Mouse (Mus musculus) heart, embryonic 10.5 days (tissue): ENCODE data around the gene Mctp1. TPM values are rescaled to one million over a fixed set of nuclear protein-coding genes. Genes with fewer than 3 reads are reported as not detected.

Experiments used
- DNase-seq: peaks from one replicate; pipeline ENCODE4 v3.0.0-alpha.2; 2017; ENCODE audit warnings: low spot score
- H3K27ac ChIP-seq: fragments of 300-500 bp; sonication (generic); 2 replicates; pipeline ENCODE4 v1.5.1; 2016; ENCODE audit warnings: mild to moderate bottlenecking
- H3K27me3 ChIP-seq: fragments of 300-500 bp; sonication (generic); 2 replicates; pipeline ENCODE4 v1.6.1; 2016; ENCODE audit warnings: mild to moderate bottlenecking; ENCODE audit not compliant: poor library complexity, insufficient read depth, severe bottlenecking
- H3K36me3 ChIP-seq: fragments of 300-500 bp; sonication (generic); 2 replicates; pipeline ENCODE4 v1.6.1; 2016; ENCODE audit warnings: mild to moderate bottlenecking, moderate library complexity
- H3K4me1 ChIP-seq: fragments of 300-500 bp; sonication (generic); 2 replicates; pipeline ENCODE4 v1.6.1; 2016; ENCODE audit warnings: mild to moderate bottlenecking
- H3K4me3 ChIP-seq: fragments of 300-500 bp; sonication (generic); 2 replicates; pipeline ENCODE4 v1.5.1; 2016; ENCODE audit warnings: mild to moderate bottlenecking, moderate library complexity
- H3K9me3 ChIP-seq: fragments of 300-500 bp; sonication (generic); 2 replicates; pipeline ENCODE4 v1.6.1; 2016; ENCODE audit warnings: mild to moderate bottlenecking, moderate library complexity
- WGBS: fragments of 180-500 bp; shearing (Covaris S2); methylation state at CpG from one replicate; pipeline ENCODE4 v1.1.7; 2016; 5-methylcytosine and 5-hydroxymethylcytosine counted together
- polyA plus RNA-seq: library from polyadenylated mRNA; unstranded; fragments of >200 nt; fragmentation: Nextera tagmentation; extraction: Ambion mirVana; gene quantifications from 2 replicates; pipeline ENCODE4 v1.2.1, GENCODE M21; 2016

Gene Mctp1
- polyA plus RNA-seq, 1 experiment from 2014 or later = 0.55 TPM

DNA sequence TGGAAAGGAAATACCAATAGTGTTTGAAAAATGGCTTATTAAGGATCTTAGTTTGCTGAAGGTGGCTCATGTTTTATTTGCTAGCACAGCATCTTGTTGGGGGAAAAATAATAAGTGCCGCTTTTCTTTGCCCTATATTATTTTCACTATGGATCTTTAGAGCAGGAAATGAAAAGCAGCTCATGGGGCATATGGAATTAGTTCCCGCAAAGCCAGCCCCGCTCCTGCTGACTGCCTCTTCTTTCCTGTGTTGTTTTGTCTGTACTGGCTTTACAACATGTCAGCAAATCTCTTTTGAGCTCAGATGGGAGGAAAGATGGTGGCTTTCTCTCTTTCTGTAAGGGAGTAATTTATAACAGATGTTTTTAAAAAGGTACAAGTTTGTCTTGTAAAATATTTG is 618.3 kb downstream of the Mctp1 start:
- no peaks in the 10 kb centered on the region for H3K27me3 ChIP-seq
- H3K36me3 ChIP-seq = no peaks in the 10 kb centered on the region
- 77% methylated on average over 3 of the region's 3 CpGs for WGBS
- H3K4me3 ChIP-seq = no peak overlapping the region
- no peak overlapping the region for H3K27ac ChIP-seq
- DNase-seq = no peak
- H3K9me3 ChIP-seq = no peaks in the 10 kb centered on the region
- H3K4me1 ChIP-seq = no peaks in the 10 kb centered on the region

DNA sequence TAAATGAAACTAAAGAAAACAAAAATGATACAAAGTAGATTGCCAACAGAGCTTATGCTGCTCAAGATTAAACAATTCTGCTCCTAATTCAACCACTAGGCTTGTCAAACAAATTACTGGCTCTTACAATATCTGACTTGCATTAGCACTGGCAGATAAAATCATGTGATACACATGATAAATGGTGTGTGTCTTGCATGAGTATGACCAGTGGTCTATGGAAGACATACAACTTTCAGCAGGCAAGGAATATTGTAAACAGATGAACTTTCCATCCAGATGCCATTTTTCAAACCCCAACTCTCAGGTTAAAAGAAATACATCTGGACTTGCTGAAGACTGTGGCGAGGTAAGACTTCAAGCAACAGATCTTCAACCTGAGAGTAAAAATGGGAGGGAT is 619.3 kb downstream of the Mctp1 start:
- H3K4me3 ChIP-seq = no peak overlapping the region
- no peaks in the 10 kb centered on the region for H3K4me1 ChIP-seq
- 75% methylated on average over 1 of the region's 1 CpGs for WGBS
- no peaks in the 10 kb centered on the region for H3K36me3 ChIP-seq
- H3K27me3 ChIP-seq = no peaks in the 10 kb centered on the region
- H3K9me3 ChIP-seq = no peaks in the 10 kb centered on the region
- H3K27ac ChIP-seq = no peak overlapping the region
- DNase-seq = no peak

DNA sequence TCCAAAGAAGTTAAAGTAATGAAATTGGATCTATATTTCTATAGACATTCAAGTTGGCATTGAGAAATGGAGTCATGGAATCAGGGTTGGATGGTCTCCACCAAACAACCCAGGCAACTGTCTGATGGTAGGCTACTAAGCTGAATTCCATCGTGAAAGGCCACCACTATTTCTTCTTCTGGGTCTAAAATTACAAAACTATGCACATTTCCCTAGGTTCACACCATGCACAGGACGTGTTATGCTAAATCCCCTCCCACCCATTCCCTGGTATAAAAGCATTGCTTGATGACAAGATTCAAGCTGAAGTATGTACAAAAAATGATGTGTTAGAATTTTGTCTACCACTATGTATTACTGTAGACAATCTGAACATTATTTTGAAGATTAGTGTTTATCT is 634.5 kb downstream of the Mctp1 start:
- H3K27me3 ChIP-seq = no peaks in the 10 kb centered on the region
- no peak for DNase-seq
- WGBS = 79% methylated on average over 2 of the region's 2 CpGs
- H3K36me3 ChIP-seq = no peaks in the 10 kb centered on the region
- H3K4me3 ChIP-seq = no peak overlapping the region
- H3K4me1 ChIP-seq = no peaks in the 10 kb centered on the region
- H3K27ac ChIP-seq = no peak overlapping the region
- H3K9me3 ChIP-seq = no peaks in the 10 kb centered on the region

DNA sequence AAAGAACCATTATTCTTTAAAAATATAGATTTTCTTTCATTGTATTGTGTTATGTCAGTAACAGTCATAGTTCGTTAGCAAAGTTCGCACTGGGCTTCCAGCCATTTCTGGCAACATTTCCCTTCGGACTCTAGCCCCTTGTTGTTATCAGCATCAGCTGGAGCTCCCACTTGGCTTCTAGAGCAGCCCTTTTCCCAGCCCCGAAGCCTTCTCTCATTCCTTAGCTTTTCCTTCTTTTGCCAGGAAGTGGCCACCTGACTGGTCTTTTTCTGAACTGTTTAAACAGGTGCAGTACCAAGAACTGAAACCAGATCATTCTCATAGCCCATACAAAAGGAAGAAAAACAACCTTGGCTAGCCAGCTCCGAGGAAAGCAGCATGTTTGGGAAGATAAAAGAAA is 645.3 kb downstream of the Mctp1 start:
- no peak for DNase-seq
- H3K36me3 ChIP-seq = no peaks in the 10 kb centered on the region
- no peaks in the 10 kb centered on the region for H3K27me3 ChIP-seq
- H3K9me3 ChIP-seq = no peaks in the 10 kb centered on the region
- no peaks in the 10 kb centered on the region for H3K4me1 ChIP-seq
- no peak overlapping the region for H3K4me3 ChIP-seq
- H3K27ac ChIP-seq = no peak overlapping the region
- 47% methylated on average over 5 of the region's 5 CpGs for WGBS

DNA sequence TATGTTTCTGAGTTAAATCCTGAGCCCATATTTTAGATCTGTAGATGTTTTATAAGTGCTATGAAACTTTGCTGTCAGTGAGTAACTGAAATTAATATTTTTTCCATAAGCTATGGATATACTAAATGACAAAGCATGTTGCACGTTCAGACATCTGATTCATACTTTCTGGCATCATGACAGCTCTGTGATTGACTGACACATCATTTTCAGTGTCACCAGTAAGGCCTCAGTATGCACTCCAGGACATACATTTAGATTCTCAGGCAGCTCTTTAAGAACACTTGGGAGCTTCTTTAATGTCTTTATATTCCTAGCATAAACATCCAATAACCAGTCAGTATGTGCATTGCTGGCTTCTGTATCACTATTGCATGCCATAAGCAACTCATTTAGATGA is 659.0 kb downstream of the Mctp1 start:
- no peaks in the 10 kb centered on the region for H3K4me1 ChIP-seq
- no peak overlapping the region for H3K4me3 ChIP-seq
- no peak overlapping the region for H3K27ac ChIP-seq
- 87% methylated on average over 1 of the region's 1 CpGs for WGBS
- no peaks in the 10 kb centered on the region for H3K9me3 ChIP-seq
- DNase-seq = no peak
- H3K27me3 ChIP-seq = no peaks in the 10 kb centered on the region
- H3K36me3 ChIP-seq = peaks cover 11% of the 10 kb centered on the region; the same call in 1 of the 2 replicates

DNA sequence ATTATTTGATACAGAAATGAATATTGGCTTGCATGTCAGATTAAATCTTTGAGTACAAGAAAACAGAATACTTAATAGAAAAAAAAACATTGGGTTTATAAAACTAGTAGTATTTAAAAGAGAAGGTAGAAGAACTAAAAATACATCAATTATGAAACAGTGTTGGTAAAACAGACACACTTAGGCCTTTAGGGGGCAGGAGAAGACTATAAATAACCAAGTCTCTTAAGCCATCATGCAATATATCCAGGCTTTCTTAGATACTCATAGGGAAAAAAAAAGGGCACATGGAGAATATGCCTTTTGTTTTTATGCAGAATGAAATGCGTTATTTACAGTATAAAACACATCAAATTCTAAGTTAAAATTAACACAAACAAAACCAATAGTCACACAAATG is 661.0 kb downstream of the Mctp1 start:
- 88% methylated on average over 1 of the region's 1 CpGs for WGBS

DNA sequence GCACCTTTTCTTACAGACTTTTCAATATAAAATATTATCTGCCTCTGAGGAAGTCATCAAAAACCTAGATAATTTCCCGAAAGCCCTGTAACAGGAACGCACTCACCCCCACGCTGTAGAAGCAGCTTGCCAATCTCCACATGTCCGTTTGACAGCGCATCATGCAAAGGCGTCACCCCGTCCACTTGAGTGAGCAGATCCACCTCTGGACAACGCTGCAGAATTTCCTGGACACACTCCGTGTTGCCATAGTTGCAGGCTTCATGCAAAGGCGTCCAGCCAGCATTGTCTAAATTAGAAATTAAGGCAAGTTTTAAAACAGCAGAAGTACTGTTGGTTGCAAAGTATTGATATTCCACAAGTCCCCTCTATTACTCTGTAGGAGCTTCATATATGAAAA is 662.1 kb downstream of the Mctp1 start:
- no peak for DNase-seq
- Histone ChIP-seq H3K9me3 (no peaks in the 10 kb centered on the region), H3K4me3 (no peak overlapping the region), H3K27me3 (no peaks in the 10 kb centered on the region), H3K4me1 (no peaks in the 10 kb centered on the region), H3K27ac (no peak overlapping the region), H3K36me3 (peaks cover 11% of the 10 kb centered on the region; the same call in 1 of the 2 replicates)
- whole genome bisulfite sequencing = 85% methylated on average over 10 of the region's 10 CpGs

More for the DNA sequence above, 661.0 kb downstream of the Mctp1 start:
- Histone ChIP-seq H3K4me3 (no peak overlapping the region), H3K27ac (no peak overlapping the region), H3K4me1 (no peaks in the 10 kb centered on the region), H3K36me3 (peaks cover 11% of the 10 kb centered on the region; the same call in 1 of the 2 replicates), H3K27me3 (no peaks in the 10 kb centered on the region), H3K9me3 (no peaks in the 10 kb centered on the region)
- no peak for DNase-seq

DNA sequence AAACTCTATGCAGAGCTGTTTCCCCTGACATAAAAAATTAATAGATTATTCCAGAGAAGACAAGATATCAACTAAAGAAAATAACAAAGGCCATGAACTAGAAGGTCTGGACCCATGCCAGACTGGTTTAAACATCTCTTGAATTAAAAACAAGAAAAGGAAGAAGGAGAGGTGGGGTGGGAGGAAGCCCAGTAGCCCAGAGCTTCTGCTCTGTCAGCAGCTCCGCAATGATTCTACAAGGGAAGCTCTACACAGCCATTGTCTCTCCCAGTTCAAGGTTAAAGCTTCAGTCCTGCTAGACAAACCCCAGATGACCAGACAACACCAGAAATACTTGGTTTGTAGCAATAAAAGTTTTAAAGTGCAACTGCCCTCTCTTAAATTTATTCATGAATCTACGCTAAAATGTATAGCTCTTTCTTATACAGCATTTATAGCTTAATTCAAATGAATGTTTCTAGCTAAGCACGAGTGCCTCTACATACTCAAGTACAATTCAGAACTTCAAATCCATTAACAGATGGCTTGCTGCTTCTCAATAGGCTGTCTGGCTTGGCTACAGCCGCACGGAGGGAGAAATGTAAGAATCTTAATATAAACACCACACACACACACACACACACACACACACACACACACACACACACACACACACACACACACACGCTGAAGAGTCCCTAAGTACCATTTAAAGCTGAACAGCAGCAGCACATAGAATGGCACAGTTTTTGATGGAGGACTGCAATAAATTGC is 663.0 kb downstream of the Mctp1 start:
- no peak for DNase-seq
- no peaks in the 10 kb centered on the region for H3K27me3 ChIP-seq
- peaks cover 5% of the 10 kb centered on the region; the same call in 1 of the 2 replicates for H3K36me3 ChIP-seq
- no peak overlapping the region for H3K27ac ChIP-seq
- H3K4me3 ChIP-seq = no peak overlapping the region
- 81% methylated on average over 6 of the region's 6 CpGs for WGBS
- H3K9me3 ChIP-seq = no peaks in the 10 kb centered on the region
- H3K4me1 ChIP-seq = no peaks in the 10 kb centered on the region

DNA sequence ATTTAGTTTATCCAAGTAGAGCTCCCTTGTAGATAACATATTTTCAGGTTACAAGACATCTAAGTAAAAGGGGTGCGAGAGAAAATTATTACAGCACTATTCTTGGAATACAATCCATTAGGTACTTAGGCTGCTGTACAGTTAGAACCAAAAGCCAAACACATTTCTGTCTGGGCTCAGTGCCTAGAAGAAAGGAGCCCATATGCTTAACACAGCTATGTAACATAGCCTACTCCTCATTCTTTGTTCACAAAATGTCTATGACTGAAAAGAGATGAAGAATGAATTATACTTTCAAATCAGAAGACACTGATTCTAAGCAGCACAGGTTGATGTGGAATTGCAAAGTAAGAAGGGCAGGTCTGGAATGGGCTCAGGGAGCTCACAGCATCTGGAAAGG is 664.1 kb downstream of the Mctp1 start:
- H3K9me3 ChIP-seq = no peaks in the 10 kb centered on the region
- no peak for DNase-seq
- no peaks in the 10 kb centered on the region for H3K4me1 ChIP-seq
- H3K27ac ChIP-seq = no peak overlapping the region
- H3K4me3 ChIP-seq = no peak overlapping the region
- 0 out of 2 replicates have a peak, but pooled peaks cover 2% of the 10 kb centered on the region for H3K36me3 ChIP-seq
- H3K27me3 ChIP-seq = no peaks in the 10 kb centered on the region
- 86% methylated on average over 1 of the region's 1 CpGs for WGBS

DNA sequence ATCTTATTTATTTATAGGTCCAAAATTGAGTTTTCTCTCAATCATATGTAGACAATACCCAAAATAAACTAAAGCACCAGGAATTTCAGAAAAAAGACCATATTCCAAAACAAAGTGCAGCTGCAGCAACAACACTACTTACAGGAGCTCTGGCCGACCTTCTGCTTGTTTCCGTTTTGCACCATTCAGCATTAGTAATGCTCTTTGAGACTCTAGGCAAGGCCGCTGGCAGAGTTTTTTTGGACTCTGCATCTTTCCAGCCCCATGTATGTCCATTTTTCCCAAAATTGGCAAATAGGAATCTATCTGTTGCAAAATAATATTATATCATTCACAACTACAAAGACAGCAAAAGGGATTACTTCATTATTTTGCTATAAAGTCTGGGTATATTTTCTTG is 665.4 kb downstream of the Mctp1 start:
- 0 out of 2 replicates have a peak, but pooled peaks cover 6% of the 10 kb centered on the region for H3K36me3 ChIP-seq
- no peaks in the 10 kb centered on the region for H3K9me3 ChIP-seq
- H3K27me3 ChIP-seq = no peaks in the 10 kb centered on the region
- DNase-seq = no peak
- H3K4me1 ChIP-seq = no peaks in the 10 kb centered on the region
- WGBS = 87% methylated on average over 3 of the region's 3 CpGs
- no peak overlapping the region for H3K27ac ChIP-seq
- no peak overlapping the region for H3K4me3 ChIP-seq

DNA sequence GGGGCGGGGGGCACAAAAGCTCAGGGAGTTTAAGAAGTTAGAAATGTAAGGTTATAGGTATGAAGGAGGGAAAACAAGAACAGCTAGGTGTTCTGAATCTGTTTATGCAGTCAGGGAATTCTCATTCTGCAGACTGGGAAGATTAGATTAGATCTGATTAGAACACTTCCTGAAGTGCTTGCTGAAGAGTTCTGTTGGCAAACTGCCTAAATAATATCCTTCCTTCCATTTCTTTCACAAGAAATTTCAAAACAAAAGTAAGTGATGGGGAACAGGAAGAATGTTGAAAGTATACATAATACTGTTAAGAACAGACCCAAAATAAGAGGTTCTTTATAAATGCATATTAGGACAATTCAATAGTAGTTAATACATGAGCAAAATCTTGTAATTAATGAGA is 678.9 kb downstream of the Mctp1 start:
- Histone ChIP-seq H3K9me3 (no peaks in the 10 kb centered on the region), H3K27ac (no peak overlapping the region), H3K4me3 (no peak overlapping the region), H3K4me1 (no peaks in the 10 kb centered on the region), H3K36me3 (0 out of 2 replicates have a peak, but pooled peaks cover 2% of the 10 kb centered on the region), H3K27me3 (no peaks in the 10 kb centered on the region)
- DNase-seq = no peak
- WGBS = 91% methylated on average over 1 of the region's 1 CpGs

DNA sequence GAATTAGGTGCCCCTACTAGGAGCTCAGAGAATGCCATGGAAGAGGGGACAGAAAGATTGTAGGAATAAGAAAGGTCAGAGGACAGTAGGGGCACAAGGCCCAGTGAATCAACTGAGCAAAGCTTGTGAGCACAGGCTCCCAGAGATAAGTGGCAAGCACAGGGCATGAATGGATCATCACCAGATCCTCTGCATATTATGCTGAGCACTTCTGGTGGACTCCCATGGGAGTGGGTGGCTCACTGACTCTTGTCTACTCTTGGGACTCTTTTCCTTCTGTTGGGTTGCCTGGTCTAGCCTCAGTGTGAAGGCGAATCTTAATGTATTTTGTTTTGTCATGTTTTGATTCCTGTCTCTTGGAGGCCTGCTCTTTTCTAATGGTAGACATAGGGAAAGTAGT is 684.5 kb downstream of the Mctp1 start:
- DNase-seq = no peak
- 96% methylated on average over 1 of the region's 1 CpGs for WGBS
- Histone ChIP-seq H3K27me3 (no peaks in the 10 kb centered on the region), H3K27ac (no peak overlapping the region), H3K4me3 (no peak overlapping the region), H3K36me3 (no peaks in the 10 kb centered on the region), H3K9me3 (no peaks in the 10 kb centered on the region), H3K4me1 (no peaks in the 10 kb centered on the region)

DNA sequence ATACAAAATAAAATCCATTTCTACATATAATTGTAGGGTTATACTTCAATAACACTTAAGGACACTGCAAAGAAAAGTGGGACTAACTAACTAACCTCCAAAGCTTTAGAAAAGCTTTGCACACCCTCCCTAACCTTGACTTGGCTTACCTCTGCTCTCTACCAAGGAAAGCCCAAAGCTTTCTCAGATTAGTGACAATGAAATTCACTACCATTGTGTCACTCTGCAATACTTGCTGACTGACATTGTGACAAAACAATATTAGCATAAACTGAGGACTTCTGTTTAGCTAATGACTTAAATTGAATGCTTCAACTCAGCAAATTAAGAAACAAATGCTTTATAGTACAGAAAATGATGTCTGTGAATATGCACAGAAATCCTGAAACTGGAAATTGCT is 687.7 kb downstream of the Mctp1 start:
- Histone ChIP-seq H3K27ac (no peak overlapping the region), H3K9me3 (peaks cover 1% of the 10 kb centered on the region), H3K4me1 (no peaks in the 10 kb centered on the region), H3K27me3 (no peaks in the 10 kb centered on the region), H3K36me3 (peaks cover 16% of the 10 kb centered on the region), H3K4me3 (no peak overlapping the region)
- no peak for DNase-seq
